Mouse (Mus musculus) frontal cortex, postnatal 14 days (tissue): ENCODE measurements around the gene Tom1l2.
A peak's percentile ranks its signal among the peaks of the same experiment; 100 is the strongest.

Experiments
- DNase-seq, 2 experiments: peaks; one replicate each; pipeline ENCODE4 v3.0.0; 2022; ENCODE audit warnings: low spot score in 2 of 2

The Tom1l2 gene

GRCm38 (mm10) chr11:60231951-60232350 lies 120.8 kb downstream of the Tom1l2 start:
- DNase-seq: no peak

GRCm38 (mm10) chr11:60231326-60231725 lies 121.4 kb downstream of the Tom1l2 start:
- DNase-seq: no peak

- no peak for DNase-seq
Observed at GRCm38 (mm10) chr11:60230512-60230911, 122.2 kb downstream of the Tom1l2 start.

- no peak for DNase-seq
Observed at GRCm38 (mm10) chr11:60229821-60230220, 122.9 kb downstream of the Tom1l2 start.

- no peak for DNase-seq
Observed at GRCm38 (mm10) chr11:60228525-60228924, 124.2 kb downstream of the Tom1l2 start.

GRCm38 (mm10) chr11:60225874-60226273 lies 126.8 kb downstream of the Tom1l2 start:
- no peak for DNase-seq

- no peak for DNase-seq
Observed at GRCm38 (mm10) chr11:60224676-60225075, 128.0 kb downstream of the Tom1l2 start.

GRCm38 (mm10) chr11:60222469-60223236 lies 130.1 kb downstream of the Tom1l2 start, which contains the start of gene Srebf1:
Gene Srebf1, minus strand, starts transcription at chr11:60222581.
- DNase-seq: peak; percentile 63 to 70

GRCm38 (mm10) chr11:60222085-60222468 lies 130.6 kb downstream of the Tom1l2 start:
- no peak for DNase-seq

GRCm38 (mm10) chr11:60221425-60221824 lies 131.3 kb downstream of the Tom1l2 start:
- DNase-seq: no peak

GRCm38 (mm10) chr11:60220291-60220804 lies 132.4 kb downstream of the Tom1l2 start:
- DNase-seq: peak; percentile 75 to 85

GRCm38 (mm10) chr11:60219609-60220008 lies 133.1 kb downstream of the Tom1l2 start:
- DNase-seq: no peak

- DNase-seq: no peak
Observed at GRCm38 (mm10) chr11:60217467-60217866, 135.2 kb downstream of the Tom1l2 start.

GRCm38 (mm10) chr11:60216671-60217070 lies 136.0 kb downstream of the Tom1l2 start:
- DNase-seq: no peak

- no peak for DNase-seq
Observed at GRCm38 (mm10) chr11:60213266-60213665, 139.4 kb downstream of the Tom1l2 start.

- no peak for DNase-seq
Observed at GRCm38 (mm10) chr11:60211761-60212160, 140.9 kb downstream of the Tom1l2 start.

- no peak for DNase-seq
Observed at GRCm38 (mm10) chr11:60211152-60211551, 141.6 kb downstream of the Tom1l2 start.

GRCm38 (mm10) chr11:60210305-60210724 lies 142.4 kb downstream of the Tom1l2 start:
- DNase-seq: peak; percentile 80 to 81

- no peak for DNase-seq
Observed at GRCm38 (mm10) chr11:60209933-60210249, 142.8 kb downstream of the Tom1l2 start.

GRCm38 (mm10) chr11:60209217-60209932 lies 143.3 kb downstream of the Tom1l2 start:
- DNase-seq: peak; percentile 78 to 82

- no peak for DNase-seq
Observed at GRCm38 (mm10) chr11:60208712-60209111, 144.0 kb downstream of the Tom1l2 start.

- no peak for DNase-seq
Observed at GRCm38 (mm10) chr11:60208201-60208600, 144.5 kb downstream of the Tom1l2 start.

GRCm38 (mm10) chr11:60206207-60206606 lies 146.5 kb downstream of the Tom1l2 start:
- no peak for DNase-seq
